Mouse (Mus musculus) heart, postnatal 0 days (tissue): ENCODE data around the gene Ppp1r9a. TPM values are rescaled to one million over a fixed set of nuclear protein-coding genes. Genes with fewer than 3 reads are reported as not detected.

Experiments
- ATAC-seq: fragments of 200-750 bp; cut with Nextera tagmentation; 2 replicates; pipeline ENCODE4 v1.8.0; 2017; ENCODE audit warnings: low read depth, moderate number of reproducible peaks, moderate library complexity; ENCODE audit not compliant: insufficient read depth
- DNase-seq: peaks from one replicate; pipeline ENCODE4 v3.0.0-alpha.2; 2016; ENCODE audit warnings: low spot score
- H3K27ac ChIP-seq: fragments of 300-500 bp; sonication (generic); 2 replicates; pipeline ENCODE4 v1.5.1; 2014; ENCODE audit warnings: low read depth, mild to moderate bottlenecking
- H3K27me3 ChIP-seq: fragments of 300-500 bp; sonication (generic); 2 replicates; pipeline ENCODE4 v1.6.1; 2014; ENCODE audit warnings: low read length, mixed read lengths; ENCODE audit not compliant: control insufficient read depth, insufficient read depth
- H3K36me3 ChIP-seq: fragments of 300-500 bp; sonication (generic); replicated peaks from 2 replicates; pipeline ENCODE4 v1.6.1; 2014; ENCODE audit warnings: low read length, mixed read lengths; ENCODE audit not compliant: control insufficient read depth, insufficient read depth
- H3K4me1 ChIP-seq: fragments of 300-500 bp; sonication (generic); 2 replicates; pipeline ENCODE4 v1.6.1; 2014; ENCODE audit warnings: antibody characterized with exemption; ENCODE audit not compliant: control insufficient read depth, insufficient read depth
- H3K4me2 ChIP-seq: fragments of 300-500 bp; sonication (generic); 2 replicates; pipeline ENCODE4 v1.6.1; 2014; ENCODE audit warnings: low read depth, mild to moderate bottlenecking, low read length, moderate library complexity
- H3K4me3 ChIP-seq: fragments of 300-500 bp; sonication (generic); 2 replicates; pipeline ENCODE4 v1.5.1; 2014; ENCODE audit warnings: low read depth, low read length
- H3K9ac ChIP-seq: fragments of 300-500 bp; sonication (generic); replicated peaks from 2 replicates; pipeline ENCODE4 v1.6.1; 2014; ENCODE audit warnings: low read depth, low read length, mixed read lengths
- H3K9me3 ChIP-seq: fragments of 300-500 bp; sonication (generic); replicated peaks from 2 replicates; pipeline ENCODE4 v1.6.1; 2016; ENCODE audit warnings: low read length; ENCODE audit not compliant: control insufficient read depth
- CTCF ChIP-seq: IDR thresholded peaks from 2 replicates; pipeline ENCODE4 v1.5.1; 2016; ENCODE audit warnings: antibody characterized with exemption, control low read depth, low read depth
- EP300 ChIP-seq: IDR thresholded peaks from 2 replicates; pipeline ENCODE4 v1.6.1; 2016; ENCODE audit warnings: antibody characterized with exemption, low read depth
- whole genome bisulfite sequencing: fragments of 180-500 bp; shearing (Covaris S2); extraction: QIAGEN DNeasy Blood & Tissue Kit; methylation state at CpG from one replicate; pipeline ENCODE4 v1.1.7; 2014; 5-methylcytosine and 5-hydroxymethylcytosine counted together
- polyA plus RNA-seq: library from polyadenylated mRNA; unstranded; fragments of >200 nt; fragmentation: Nextera tagmentation; extraction: Ambion mirVana; gene quantifications from 2 replicates; pipeline ENCODE4 v1.2.1, GENCODE M21; 2015
- total RNA-seq: library from RNA; depleted of rRNA; stranded (reverse); fragments of >200 nt; gene quantifications from 2 replicates; pipeline ENCODE4 v1.2.3, GENCODE M21; 2014; ENCODE audit warnings: low replicate concordance; rRNA removed

Gene Ppp1r9a
- total and polyA plus RNA-seq, 2 experiments from 2014 or later: 8.3 to 11.6 TPM

GRCm38 (mm10) chr6:5190761-5191160 lies 288.0 kb downstream of the Ppp1r9a start:
- H3K9ac ChIP-seq: no peak overlapping the region
- TF ChIP-seq CTCF (no peak), EP300 (no peak)
- WGBS: 61% methylated on average over 4 of the region's 4 CpGs

GRCm38 (mm10) chr6:5193693-5194092 lies 291.0 kb downstream of the Ppp1r9a start, which contains the start of gene Pon1:
Pon1 (minus strand) TSS chr6:5193946.
- H3K36me3 ChIP-seq: no peaks in the 10 kb centered on the region
- no peaks in the 10 kb centered on the region for H3K9me3 ChIP-seq
- no peak within 1 kb of the TSS for H3K9ac ChIP-seq
- H3K4me1 ChIP-seq: no peaks in the 10 kb centered on the region
- no peak within 1 kb of the TSS for H3K4me2 ChIP-seq
- TF ChIP-seq CTCF (no peak), EP300 (no peak)
- H3K4me3 ChIP-seq: no peak within 1 kb of the TSS
- ATAC-seq (no peak), DNase-seq (no peak)
- H3K27me3 ChIP-seq: no peaks in the 10 kb centered on the region
- WGBS: 36% methylated on average over 5 of the region's 5 CpGs
- H3K27ac ChIP-seq: no peak within 1 kb of the TSS

More at GRCm38 (mm10) chr6:5190761-5191160, 288.0 kb downstream of the Ppp1r9a start:
- Histone ChIP-seq H3K9me3 (no peaks in the 10 kb centered on the region), H3K27ac (no peak overlapping the region), H3K36me3 (no peaks in the 10 kb centered on the region), H3K27me3 (no peaks in the 10 kb centered on the region), H3K4me3 (no peak overlapping the region), H3K4me2 (no peak overlapping the region), H3K4me1 (no peaks in the 10 kb centered on the region)
- ATAC-seq (no peak), DNase-seq (no peak)

- no peaks in the 10 kb centered on the region for H3K4me1 ChIP-seq
- H3K4me2 ChIP-seq: no peak overlapping the region
- no peaks in the 10 kb centered on the region for H3K36me3 ChIP-seq
- TF ChIP-seq EP300 (no peak), CTCF (no peak)
- 81% methylated on average over 5 of the region's 5 CpGs for WGBS
- H3K27ac ChIP-seq: no peak overlapping the region
- no peak for ATAC-seq
- no peak overlapping the region for H3K4me3 ChIP-seq
- no peak overlapping the region for H3K9ac ChIP-seq
- no peaks in the 10 kb centered on the region; the same call in 1 of the 2 replicates for H3K9me3 ChIP-seq
- H3K27me3 ChIP-seq: no peaks in the 10 kb centered on the region
- DNase-seq: no peak
Observed at GRCm38 (mm10) chr6:5198590-5198989, 295.9 kb downstream of the Ppp1r9a start.

GRCm38 (mm10) chr6:5199376-5199905 lies 296.7 kb downstream of the Ppp1r9a start:
- H3K4me3 ChIP-seq: no peak overlapping the region
- H3K9ac ChIP-seq: no peak overlapping the region
- WGBS: 75% methylated on average over 8 of the region's 8 CpGs
- H3K4me1 ChIP-seq: no peaks in the 10 kb centered on the region
- DNase-seq (no peak), ATAC-seq (no peak)
- H3K36me3 ChIP-seq: no peaks in the 10 kb centered on the region
- H3K27ac ChIP-seq: no peak overlapping the region
- no peaks in the 10 kb centered on the region; the same call in 1 of the 2 replicates for H3K9me3 ChIP-seq
- TF ChIP-seq EP300 (no peak), CTCF (no peak)
- H3K4me2 ChIP-seq: no peak overlapping the region
- H3K27me3 ChIP-seq: no peaks in the 10 kb centered on the region

GRCm38 (mm10) chr6:5199916-5200315 lies 297.2 kb downstream of the Ppp1r9a start:
- ATAC-seq (no peak), DNase-seq (no peak)
- Histone ChIP-seq H3K4me3 (no peak overlapping the region), H3K4me1 (no peaks in the 10 kb centered on the region), H3K9ac (no peak overlapping the region), H3K27me3 (no peaks in the 10 kb centered on the region), H3K9me3 (no peaks in the 10 kb centered on the region; the same call in 1 of the 2 replicates), H3K36me3 (no peaks in the 10 kb centered on the region), H3K27ac (no peak overlapping the region), H3K4me2 (no peak overlapping the region)
- WGBS: 81% methylated on average over 3 of the region's 3 CpGs
- TF ChIP-seq CTCF (no peak), EP300 (no peak)

- no peaks in the 10 kb centered on the region for H3K36me3 ChIP-seq
- no peaks in the 10 kb centered on the region for H3K4me1 ChIP-seq
- no peak overlapping the region for H3K4me3 ChIP-seq
- TF ChIP-seq EP300 (no peak), CTCF (no peak)
- WGBS: 84% methylated on average over 2 of the region's 2 CpGs
- H3K27me3 ChIP-seq: no peaks in the 10 kb centered on the region
- H3K9me3 ChIP-seq: no peaks in the 10 kb centered on the region; the same call in 1 of the 2 replicates
- H3K9ac ChIP-seq: no peak overlapping the region
- no peak overlapping the region for H3K27ac ChIP-seq
- no peak overlapping the region for H3K4me2 ChIP-seq
- DNase-seq (no peak), ATAC-seq (no peak)
Observed at GRCm38 (mm10) chr6:5207817-5208216, 305.1 kb downstream of the Ppp1r9a start.

Other genes with a start within 250 kb of the Ppp1r9a start
- gene Sgce, start 155.7 kb upstream of the Ppp1r9a start, total RNA-seq: 31.3 and 36.6 TPM in 2 replicates
- 50.8 and 53.0 TPM in 2 replicates for gene Sgce, start 155.7 kb upstream of the Ppp1r9a start, polyA plus RNA-seq
- gene Peg10, start 155.6 kb upstream of the Ppp1r9a start, total RNA-seq: 6.5 and 9.3 TPM in 2 replicates
- 0.41 and 0.42 TPM in 2 replicates for gene Peg10, start 155.6 kb upstream of the Ppp1r9a start, polyA plus RNA-seq